Mouse (Mus musculus): ENCODE measurements around the gene Grid2ip. TPM values are rescaled to one million over a fixed set of nuclear protein-coding genes. Genes with fewer than 3 reads are reported as not detected.

The Grid2ip gene
- 2.3 and 3.0 TPM in 2 replicates for polyA plus RNA-seq (2012; rRNA removed)

GRCm38 (mm10) chr5:143356686-143357388 lies at the start of gene Grid2ip:
Gene Grid2ip (plus strand): TSS chr5:143357338.
- H3K4me1 ChIP-seq (ENCODE audit: control insufficient read depth, insufficient read depth, low read length) = no peaks in the 10 kb centered on the region
- H3K4me3 ChIP-seq (ENCODE audit: insufficient read depth, low read length) = no peak within 1 kb of the TSS
- no peak within 1 kb of the TSS for H3K27ac ChIP-seq (ENCODE audit: insufficient read depth, low read length)
- TF ChIP-seq CTCF (IDR thresholded peaks at IDR 0.05; ENCODE audit: extremely low read depth, insufficient read depth, low read length) = no peak
- TF ChIP-seq POLR2A (IDR thresholded peaks at IDR 0.05; ENCODE audit: extremely low read depth, insufficient read depth, low read length) = no peak

GRCm38 (mm10) chr5:143308825-143309224 lies 48.3 kb upstream of the Grid2ip start:
- no peak overlapping the region for H3K4me3 ChIP-seq (ENCODE audit: insufficient read depth, low read length)
- H3K4me1 ChIP-seq (ENCODE audit: control insufficient read depth, insufficient read depth, low read length) = no peaks in the 10 kb centered on the region; the same call in 1 of the 2 replicates
- TF ChIP-seq POLR2A (IDR thresholded peaks at IDR 0.05; ENCODE audit: extremely low read depth, insufficient read depth, low read length) = no peak
- no peak for TF ChIP-seq CTCF (IDR thresholded peaks at IDR 0.05; ENCODE audit: extremely low read depth, insufficient read depth, low read length)
- H3K27ac ChIP-seq (ENCODE audit: insufficient read depth, low read length) = no peak overlapping the region

DNA sequence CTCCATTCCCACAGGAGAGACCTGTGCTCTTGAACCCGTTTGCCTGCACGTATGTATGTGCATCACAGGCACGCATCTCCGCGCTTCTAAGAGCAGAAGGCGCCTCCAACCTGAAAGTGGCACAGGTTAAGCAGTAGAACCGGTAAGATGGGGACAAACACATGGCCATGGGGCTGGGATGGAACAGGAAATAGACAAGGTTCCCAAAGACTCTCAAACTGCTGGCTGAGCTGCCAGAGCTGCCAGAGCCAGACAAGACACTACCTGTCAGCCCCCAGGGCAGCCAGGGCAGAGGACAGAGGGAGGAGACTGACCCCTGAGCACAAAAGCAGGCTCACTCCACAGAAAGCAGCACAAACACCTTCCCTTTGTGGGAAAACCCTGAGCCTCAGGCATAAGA lies 47.2 kb upstream of the Grid2ip start:
- Histone ChIP-seq H3K4me1 (ENCODE audit: control insufficient read depth, insufficient read depth, low read length) (peaks cover 3% of the 10 kb centered on the region; the same call in 1 of the 2 replicates), H3K27ac (ENCODE audit: insufficient read depth, low read length) (no peak overlapping the region), H3K4me3 (ENCODE audit: insufficient read depth, low read length) (no peak overlapping the region)
- TF ChIP-seq POLR2A (IDR thresholded peaks at IDR 0.05; ENCODE audit: extremely low read depth, insufficient read depth, low read length) (no peak), CTCF (IDR thresholded peaks at IDR 0.05; ENCODE audit: extremely low read depth, insufficient read depth, low read length) (no peak)

DNA sequence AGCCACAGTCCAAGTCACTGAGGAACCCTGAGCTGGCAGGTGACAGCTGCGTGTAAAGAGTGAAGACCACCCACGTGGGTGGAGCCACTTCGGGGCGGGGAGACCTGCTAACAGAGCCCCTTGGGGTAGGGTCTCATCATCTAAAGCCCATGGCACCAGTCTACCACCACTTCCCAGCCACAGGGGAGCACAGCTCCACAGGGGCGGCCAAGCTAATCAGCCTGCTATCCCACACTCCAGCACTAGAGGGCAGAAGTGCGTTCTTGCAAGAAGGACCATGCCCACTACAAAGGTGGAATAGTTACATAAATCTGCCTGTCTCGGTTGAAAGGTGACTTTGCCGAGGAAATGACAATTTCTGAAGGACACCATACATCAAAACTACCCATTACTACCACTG lies 45.3 kb upstream of the Grid2ip start:
- H3K4me1 ChIP-seq (ENCODE audit: control insufficient read depth, insufficient read depth, low read length) = peaks cover 3% of the 10 kb centered on the region; the same call in 1 of the 2 replicates
- no peak overlapping the region for H3K4me3 ChIP-seq (ENCODE audit: insufficient read depth, low read length)
- peak; percentile 89 for TF ChIP-seq CTCF (IDR thresholded peaks at IDR 0.05; ENCODE audit: extremely low read depth, insufficient read depth, low read length)
- TF ChIP-seq POLR2A (IDR thresholded peaks at IDR 0.05; ENCODE audit: extremely low read depth, insufficient read depth, low read length) = no peak
- no peak overlapping the region for H3K27ac ChIP-seq (ENCODE audit: insufficient read depth, low read length)

- peak overlapping the region; percentile 97 for H3K27ac ChIP-seq (ENCODE audit: insufficient read depth, low read length)
- TF ChIP-seq CTCF (IDR thresholded peaks at IDR 0.05; ENCODE audit: extremely low read depth, insufficient read depth, low read length) (no peak), POLR2A (IDR thresholded peaks at IDR 0.05; ENCODE audit: extremely low read depth, insufficient read depth, low read length) (no peak)
- H3K4me1 ChIP-seq (ENCODE audit: control insufficient read depth, insufficient read depth, low read length) = peaks cover 3% of the 10 kb centered on the region; the same call in 1 of the 2 replicates
- peak overlapping the region; percentile 99 for H3K4me3 ChIP-seq (ENCODE audit: insufficient read depth, low read length)
Observed at GRCm38 (mm10) chr5:143314183-143314729, 42.9 kb upstream of the Grid2ip start.

GRCm38 (mm10) chr5:143314730-143315513 lies 42.2 kb upstream of the Grid2ip start, which contains the start of gene E130309D02Rik:
Gene E130309D02Rik (minus strand): TSS chr5:143315360.
- Histone ChIP-seq H3K27ac (ENCODE audit: insufficient read depth, low read length) (peak within 1 kb of the TSS; percentile 97), H3K4me3 (ENCODE audit: insufficient read depth, low read length) (peak within 1 kb of the TSS; percentile 99), H3K4me1 (ENCODE audit: control insufficient read depth, insufficient read depth, low read length) (peaks cover 3% of the 10 kb centered on the region; the same call in 1 of the 2 replicates)
- TF ChIP-seq POLR2A (IDR thresholded peaks at IDR 0.05; ENCODE audit: extremely low read depth, insufficient read depth, low read length) (no peak), CTCF (IDR thresholded peaks at IDR 0.05; ENCODE audit: extremely low read depth, insufficient read depth, low read length) (peak; percentile 32)

GRCm38 (mm10) chr5:143315514-143315888 lies 41.6 kb upstream of the Grid2ip start:
- peaks cover 3% of the 10 kb centered on the region; the same call in 1 of the 2 replicates for H3K4me1 ChIP-seq (ENCODE audit: control insufficient read depth, insufficient read depth, low read length)
- H3K4me3 ChIP-seq (ENCODE audit: insufficient read depth, low read length) = peak overlapping the region; percentile 99; the same call in 1 of the 2 replicates
- H3K27ac ChIP-seq (ENCODE audit: insufficient read depth, low read length) = no peak overlapping the region
- no peak for TF ChIP-seq CTCF (IDR thresholded peaks at IDR 0.05; ENCODE audit: extremely low read depth, insufficient read depth, low read length)
- TF ChIP-seq POLR2A (IDR thresholded peaks at IDR 0.05; ENCODE audit: extremely low read depth, insufficient read depth, low read length) = no peak

DNA sequence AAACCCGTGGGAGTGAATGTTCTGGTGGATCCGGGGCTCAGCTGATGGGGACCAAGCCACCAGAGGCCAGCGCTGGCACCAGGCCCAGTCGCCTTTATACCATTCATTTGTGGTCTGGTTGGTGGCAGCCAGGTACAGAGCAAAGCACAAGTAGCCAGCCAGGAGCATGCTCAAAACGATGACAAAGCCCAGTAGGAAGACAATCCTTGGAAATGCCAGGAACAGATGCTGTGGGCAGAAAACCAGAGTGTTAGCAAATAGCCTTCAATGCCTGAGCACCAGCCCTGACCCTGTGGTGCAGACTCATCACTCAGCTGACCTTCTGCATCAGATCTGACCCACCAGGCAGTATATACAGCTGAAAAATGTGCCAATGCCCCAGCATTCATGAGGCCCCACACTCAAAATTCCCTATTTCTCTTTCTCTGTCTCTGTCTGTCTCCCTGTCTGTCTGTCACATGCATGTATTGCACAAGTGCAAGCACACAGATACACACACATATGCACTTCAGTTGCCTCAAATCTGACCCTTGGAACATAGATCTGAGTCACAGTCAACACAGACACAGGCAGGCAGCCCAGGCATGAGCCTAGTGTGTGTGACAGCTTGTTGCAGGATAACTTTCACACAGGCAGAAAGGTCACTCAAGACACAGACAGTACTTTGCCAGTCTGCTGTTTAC lies 40.4 kb upstream of the Grid2ip start:
- no peak for TF ChIP-seq CTCF (IDR thresholded peaks at IDR 0.05; ENCODE audit: extremely low read depth, insufficient read depth, low read length)
- TF ChIP-seq POLR2A (IDR thresholded peaks at IDR 0.05; ENCODE audit: extremely low read depth, insufficient read depth, low read length) = no peak
- Histone ChIP-seq H3K4me3 (ENCODE audit: insufficient read depth, low read length) (no peak overlapping the region), H3K4me1 (ENCODE audit: control insufficient read depth, insufficient read depth, low read length) (peaks cover 3% of the 10 kb centered on the region; the same call in 1 of the 2 replicates), H3K27ac (ENCODE audit: insufficient read depth, low read length) (no peak overlapping the region)

- no peak overlapping the region for H3K27ac ChIP-seq (ENCODE audit: insufficient read depth, low read length)
- TF ChIP-seq POLR2A (IDR thresholded peaks at IDR 0.05; ENCODE audit: extremely low read depth, insufficient read depth, low read length) (no peak), CTCF (IDR thresholded peaks at IDR 0.05; ENCODE audit: extremely low read depth, insufficient read depth, low read length) (no peak)
- H3K4me1 ChIP-seq (ENCODE audit: control insufficient read depth, insufficient read depth, low read length) = peaks cover 3% of the 10 kb centered on the region; the same call in 1 of the 2 replicates
- H3K4me3 ChIP-seq (ENCODE audit: insufficient read depth, low read length) = no peak overlapping the region
Observed at GRCm38 (mm10) chr5:143317288-143317610, 39.9 kb upstream of the Grid2ip start.
